Mouse (Mus musculus): Measurements from ENCODE around the gene Adk.

DNA sequence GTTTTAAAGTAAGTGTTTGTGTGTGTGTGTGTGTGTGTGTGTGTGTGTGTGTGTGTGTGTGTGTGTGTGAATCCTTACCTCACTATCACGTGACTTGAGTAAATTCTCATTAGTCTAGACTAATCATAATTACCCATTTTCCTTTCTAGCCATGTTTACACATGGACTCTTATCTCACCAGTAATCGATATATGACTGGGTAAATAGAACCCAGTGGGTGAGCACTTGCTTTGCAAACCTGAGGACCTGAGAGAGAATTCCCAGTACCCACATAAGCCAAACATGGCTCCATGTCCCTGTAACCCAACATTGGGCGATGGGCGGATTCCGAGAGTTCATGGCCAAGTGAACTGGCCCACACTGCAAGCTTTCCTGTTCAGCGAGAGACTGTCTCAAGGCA lies 74.8 kb downstream of the Adk start:
- TF ChIP-seq CTCF (IDR thresholded peaks at IDR 0.05; ENCODE audit: borderline replicate concordance, extremely low read depth, insufficient read depth, insufficient read length): no peak
- TF ChIP-seq POLR2A (IDR thresholded peaks at IDR 0.05; ENCODE audit: borderline replicate concordance, extremely low read depth, insufficient read depth, insufficient read length, poor library complexity, severe bottlenecking): no peak
